Mouse (Mus musculus): ENCODE results near the gene Tex30.
A peak's percentile ranks its signal among the peaks of the same experiment; 100 is the strongest.
"Not testable (repeated sequence)": the region's sequence is repeated elsewhere in the genome, so short reads cannot be mapped to it uniquely, and the experiment has no call there.

Tex30 gene

DNA sequence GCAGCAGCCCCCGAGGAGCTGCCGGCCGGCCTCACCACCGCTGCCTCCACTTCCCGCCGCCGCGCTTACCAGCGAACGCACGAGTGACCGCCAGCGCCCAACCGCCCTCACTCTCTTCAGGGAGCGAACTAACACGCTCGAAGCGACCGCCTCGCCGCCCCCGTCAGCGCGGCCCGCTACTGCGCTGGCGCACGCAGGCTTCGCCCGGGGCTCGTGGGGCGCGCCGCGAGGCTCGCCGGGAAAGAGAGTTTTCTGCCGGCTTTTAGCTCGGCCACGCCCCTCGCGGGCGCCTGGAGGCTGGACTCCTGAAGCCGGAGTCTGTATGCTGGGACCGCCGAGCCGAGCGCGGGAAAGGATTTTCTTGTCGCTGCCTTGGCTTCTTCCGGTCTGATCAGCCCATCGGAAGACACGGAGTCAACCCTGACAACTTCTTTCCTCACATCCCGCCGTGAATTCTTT, at the start of gene Tex30:
Gene Tex30 (minus strand): TSS at position 183 of the 459 bp plus-strand sequence.
- DNase-seq (ENCODE audit: low spot score in 2 of 2) = peak; percentile 88 to 91

DNA sequence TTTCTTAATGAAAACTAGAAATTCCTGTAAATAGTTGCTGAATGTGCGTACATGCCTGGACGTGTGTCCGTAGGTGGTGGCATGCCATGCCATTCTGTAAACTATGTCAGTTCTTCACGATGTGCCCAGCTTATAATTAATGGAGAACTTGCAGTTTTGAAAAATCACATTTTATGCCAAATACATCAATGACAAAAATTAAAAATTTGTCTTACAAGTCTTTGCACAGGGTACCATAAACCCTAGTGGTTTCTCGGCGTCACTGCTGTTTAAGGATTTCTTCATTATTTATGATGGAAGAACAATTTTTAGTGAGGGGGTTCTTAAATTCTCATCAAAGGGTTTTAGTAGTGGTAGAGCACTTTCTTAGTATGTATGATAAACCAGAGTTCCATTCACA, 46.5 kb upstream of the Tex30 start:
- no peak for DNase-seq (ENCODE audit: low spot score in 2 of 2)

DNA sequence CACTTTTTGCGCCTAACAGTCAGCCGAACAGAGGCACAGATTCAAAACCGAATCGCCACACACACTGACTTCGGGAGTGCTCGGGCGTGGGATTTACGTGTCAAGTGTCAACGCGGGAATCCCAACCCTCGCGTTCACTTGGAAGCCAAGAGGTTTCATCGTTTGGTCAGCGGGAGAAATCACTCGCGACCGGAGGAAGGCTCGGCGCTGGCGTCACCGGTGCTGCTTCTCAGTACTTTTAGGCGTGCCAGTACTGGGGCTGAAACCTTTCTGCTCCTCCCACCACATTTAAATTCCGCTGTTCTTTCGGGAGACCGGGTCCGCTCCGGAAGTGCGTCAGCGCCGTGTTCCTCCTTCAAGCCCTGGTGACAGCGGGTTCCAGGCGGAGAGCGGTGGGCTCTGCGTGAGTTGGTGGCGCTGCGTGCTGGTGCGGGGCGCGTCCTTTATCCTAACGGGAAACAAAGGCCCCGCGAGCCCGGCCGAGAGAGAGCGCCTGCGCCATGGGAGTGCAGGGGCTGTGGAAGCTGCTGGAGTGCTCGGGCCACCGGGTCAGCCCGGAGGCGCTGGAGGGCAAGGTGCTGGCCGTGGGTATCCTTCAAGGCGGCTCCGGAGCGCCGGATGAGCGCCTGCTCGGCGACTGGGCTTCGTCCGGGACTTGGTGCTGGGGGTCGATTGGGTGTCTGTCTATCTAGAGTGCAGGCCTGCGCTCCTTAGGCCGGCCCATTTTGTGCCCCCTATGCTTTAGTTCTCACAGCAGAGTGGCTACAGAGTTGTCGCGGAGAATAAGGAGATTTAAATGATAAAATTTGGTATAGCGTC, 45.5 kb upstream of the Tex30 start, which contains the start of gene Ercc5:
Gene Ercc5 (plus strand): TSS at position 182 of the 819 bp plus-strand sequence.
- DNase-seq (ENCODE audit: low spot score in 2 of 2) = peak; percentile 74 to 75

DNA sequence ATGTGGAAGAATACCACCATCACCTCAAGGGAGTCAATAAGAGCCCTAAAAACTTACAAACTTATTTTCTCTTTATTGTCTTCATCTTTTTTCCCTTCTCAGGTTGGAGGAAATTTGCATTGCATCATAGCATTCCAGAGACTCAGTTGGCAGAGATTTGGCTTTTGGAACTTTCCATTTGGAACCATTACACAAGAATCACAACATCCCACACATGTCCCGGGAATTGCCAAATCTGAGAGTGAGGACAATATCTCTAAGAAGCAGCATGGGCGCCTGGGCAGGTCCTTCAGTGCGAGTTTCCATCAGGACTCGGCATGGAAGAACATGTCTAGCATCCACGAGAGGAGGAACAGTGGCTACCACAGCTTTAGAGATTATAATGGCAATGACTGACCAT, 40.5 kb upstream of the Tex30 start:
- DNase-seq (ENCODE audit: low spot score in 2 of 2) = no peak

DNA sequence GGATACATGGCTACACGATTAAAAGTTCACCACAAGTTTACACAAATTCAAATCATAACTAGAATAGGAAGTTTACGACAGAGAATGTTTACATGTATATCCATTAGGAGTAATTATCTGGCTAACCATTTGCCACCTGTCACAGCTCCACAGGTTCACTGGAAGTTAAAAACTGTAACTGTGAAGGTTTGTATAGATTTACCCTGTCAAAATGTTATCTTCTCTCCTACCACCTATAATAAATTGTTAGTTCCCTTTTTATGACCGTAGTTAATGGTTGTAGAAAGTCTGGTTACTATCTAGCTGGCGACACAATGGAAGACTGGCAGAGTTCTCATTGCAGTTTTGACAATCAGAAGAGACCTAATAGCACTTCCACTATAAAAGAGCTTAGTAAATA, 38.0 kb upstream of the Tex30 start:
- DNase-seq (ENCODE audit: low spot score in 2 of 2) = no peak

DNA sequence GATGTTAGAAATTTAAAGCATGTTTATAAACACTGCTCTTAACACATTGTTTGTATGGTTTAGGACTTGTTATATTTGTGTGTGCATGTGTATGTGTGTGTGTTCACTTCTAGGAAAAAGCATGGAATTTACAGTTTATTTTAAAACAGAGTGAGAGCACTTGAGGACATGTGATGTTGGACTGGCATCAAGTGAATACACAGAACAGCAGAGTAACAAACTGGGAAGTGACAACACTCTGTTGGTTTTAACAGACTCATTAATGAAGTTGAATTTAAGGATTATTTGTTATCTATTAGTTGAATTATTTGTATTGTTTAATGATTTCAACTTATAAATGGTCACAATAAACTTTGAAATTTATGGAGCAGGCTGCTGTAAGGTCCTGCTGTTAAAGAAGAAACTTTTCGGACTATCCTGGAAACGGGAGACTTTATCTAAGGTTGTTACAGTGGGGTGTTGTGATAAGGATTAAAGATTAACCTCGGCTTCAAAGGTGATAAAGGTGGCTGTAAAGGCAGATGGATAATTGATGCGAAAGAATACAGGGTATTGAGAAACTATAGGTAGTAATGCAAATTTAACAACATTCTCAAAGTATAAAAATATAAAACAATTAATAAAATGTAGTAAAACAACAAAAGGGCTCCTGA, 27.8 kb upstream of the Tex30 start:
- DNase-seq (ENCODE audit: low spot score in 2 of 2) = no peak

DNA sequence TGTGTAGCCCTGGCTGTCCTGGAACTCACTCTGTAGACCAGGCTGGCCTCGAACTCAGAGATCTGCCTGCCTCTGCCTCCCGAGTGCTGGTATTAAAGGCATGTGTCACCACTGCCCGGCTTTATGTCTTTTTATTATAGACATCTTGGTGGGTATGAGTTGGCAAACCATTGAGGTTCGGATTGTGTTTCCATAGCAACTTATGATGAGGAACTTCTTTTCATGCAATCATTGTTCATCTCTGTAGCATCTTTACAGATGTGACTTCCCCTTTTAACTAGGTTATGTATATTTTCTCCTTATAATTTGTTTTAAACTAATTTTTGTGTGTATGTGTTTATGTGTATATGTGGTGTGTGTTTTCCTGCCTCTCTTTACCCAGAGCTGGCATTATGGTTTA, 23.3 kb upstream of the Tex30 start:
- no peak for DNase-seq (ENCODE audit: low spot score in 2 of 2)

DNA sequence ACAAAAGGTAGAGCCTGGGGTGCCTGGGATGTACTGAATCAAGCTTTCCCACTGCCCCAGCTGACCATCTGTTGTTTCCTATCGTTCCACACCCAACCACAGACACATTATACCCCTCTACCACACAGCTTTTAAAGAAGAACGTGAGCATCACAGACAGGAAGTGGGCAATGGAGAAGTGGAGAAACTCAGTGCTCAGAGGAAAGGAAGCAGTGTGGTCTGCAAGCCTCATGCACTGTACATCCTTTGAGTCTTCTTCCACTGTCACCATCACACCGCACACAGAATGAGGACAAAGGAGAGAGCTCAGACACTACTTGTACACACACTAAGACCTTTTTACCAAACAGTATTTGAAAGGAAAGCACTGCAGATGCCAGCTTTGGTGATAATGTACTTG, 20.0 kb upstream of the Tex30 start:
- peak; percentile 11 to 29 for DNase-seq (ENCODE audit: low spot score in 2 of 2)

DNA sequence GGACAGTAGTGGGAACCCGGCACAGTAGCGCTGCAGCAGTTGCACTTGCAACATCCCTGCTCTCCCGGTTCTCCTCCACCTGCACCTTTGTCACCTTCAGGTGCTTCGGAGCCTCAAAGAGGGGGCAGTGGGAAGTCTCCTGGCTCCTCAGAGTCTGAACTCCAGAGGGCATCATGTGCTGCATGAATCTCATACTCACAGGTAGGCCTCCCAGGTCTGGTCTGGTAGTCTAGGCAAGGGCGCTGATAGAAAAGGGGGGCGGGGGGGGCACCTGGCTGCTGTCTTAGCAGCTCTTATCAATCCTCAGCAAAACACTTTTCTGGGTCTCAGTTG, 17.8 kb upstream of the Tex30 start:
- DNase-seq (ENCODE audit: low spot score in 2 of 2) = no peak

DNA sequence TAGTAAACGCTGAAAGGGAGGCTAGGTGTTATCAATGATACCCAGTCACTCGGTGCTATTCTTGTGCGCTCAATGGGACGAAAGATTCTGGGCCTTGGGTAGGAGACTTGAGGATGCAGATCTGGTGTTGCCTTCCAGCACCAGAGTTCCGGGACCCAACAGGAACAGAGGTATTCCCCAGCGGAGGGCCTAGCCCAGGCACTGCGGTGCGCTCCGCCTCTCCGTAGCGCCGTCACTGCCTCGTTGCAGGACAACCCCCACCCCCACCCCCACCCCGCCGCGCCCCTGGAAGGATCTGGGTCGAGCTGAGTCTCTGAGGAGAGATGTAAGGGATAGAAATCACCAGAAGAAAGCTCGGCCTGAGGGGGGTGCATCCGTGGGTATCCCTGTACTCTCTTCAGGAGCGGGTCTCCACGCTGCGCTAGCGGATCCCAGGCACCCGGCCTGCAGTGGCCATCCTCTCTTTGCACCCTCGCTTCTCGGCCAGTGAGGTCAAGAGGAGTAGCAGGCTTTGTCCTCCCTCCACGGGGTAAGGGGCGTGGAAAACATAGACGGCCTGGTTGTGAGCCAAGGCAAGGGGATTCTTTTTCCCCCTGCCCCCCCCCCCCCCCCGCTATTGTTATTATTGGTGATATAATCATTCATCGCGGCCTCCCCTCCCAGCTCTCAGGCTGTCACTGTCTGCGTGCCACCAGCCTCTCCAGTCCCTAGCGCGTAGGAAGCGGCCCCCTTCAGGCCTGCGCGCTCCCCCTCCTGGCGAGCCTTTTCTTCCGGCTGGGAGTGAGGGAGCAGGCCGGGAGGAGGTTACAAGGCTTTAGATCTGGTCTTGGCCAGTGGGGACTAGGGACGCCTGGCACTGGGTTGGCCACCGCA, 17.2 kb upstream of the Tex30 start:
- peak; percentile 65 to 71 for DNase-seq (ENCODE audit: low spot score in 2 of 2)

DNA sequence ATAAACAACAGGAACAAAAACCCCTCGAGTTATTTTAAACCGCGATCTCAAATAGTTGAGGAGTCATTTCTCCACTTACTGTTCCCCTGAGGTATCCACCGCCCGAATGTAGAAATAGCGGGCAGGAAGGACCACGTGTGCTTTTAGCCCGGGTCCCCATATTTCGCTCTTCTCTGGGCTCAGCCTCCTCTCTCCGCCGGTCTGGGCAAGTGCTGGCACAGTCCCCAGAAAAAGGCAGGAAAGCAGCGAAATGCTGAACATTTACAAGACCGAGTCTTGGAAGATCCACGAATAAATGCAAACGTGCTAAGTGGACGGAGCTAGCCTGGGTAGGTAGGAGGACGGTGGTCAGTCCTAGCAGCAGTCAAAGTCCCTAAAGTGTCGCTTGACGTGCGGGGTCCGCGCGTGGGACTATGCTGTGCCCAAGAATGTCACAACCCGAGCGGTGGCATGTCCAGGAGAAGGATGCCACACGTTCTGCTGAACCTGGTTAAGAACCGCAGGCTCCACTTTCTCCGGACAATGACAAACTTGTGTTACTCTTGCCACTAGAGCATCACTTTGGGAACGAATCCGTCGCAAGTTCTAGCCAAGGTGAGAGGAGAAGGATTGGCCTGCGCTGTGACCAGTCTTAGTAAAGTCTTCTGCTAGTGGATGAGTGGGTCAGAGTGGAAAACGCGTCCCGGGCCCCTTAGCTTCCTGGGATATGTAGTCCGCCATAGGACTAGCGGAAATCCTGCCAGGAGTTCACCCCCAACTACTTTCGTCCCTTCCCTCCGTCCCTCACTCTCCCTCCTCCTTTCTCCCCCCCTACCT, 16.2 kb upstream of the Tex30 start, which contains the start of the genes Kdelc1 and Bivm:
Gene Kdelc1 (minus strand): TSS at position 570 of the 816 bp plus-strand sequence.
Gene Bivm (plus strand): TSS at position 719 of the 816 bp plus-strand sequence.
- peak; percentile 61 to 68 for DNase-seq (ENCODE audit: low spot score in 2 of 2)

DNA sequence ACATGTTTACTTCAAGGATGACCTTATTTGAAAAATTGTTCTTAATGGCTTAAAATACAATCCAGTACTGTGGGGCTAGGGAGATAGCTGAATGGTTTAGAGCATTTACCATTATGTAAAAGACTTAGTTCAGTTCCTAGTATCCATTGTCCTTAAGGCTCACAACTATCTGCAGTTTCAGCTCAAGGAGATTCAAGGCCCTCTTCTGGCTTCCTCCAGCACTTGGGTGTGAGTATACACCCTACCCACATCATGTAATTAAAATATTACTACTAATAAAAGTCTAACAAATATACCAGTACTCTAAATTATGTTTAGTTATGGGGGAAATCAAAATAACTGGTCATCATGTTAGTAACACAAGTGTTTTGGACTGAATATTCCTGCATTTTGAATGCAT, 15.3 kb upstream of the Tex30 start:
- no peak for DNase-seq (ENCODE audit: low spot score in 2 of 2)

DNA sequence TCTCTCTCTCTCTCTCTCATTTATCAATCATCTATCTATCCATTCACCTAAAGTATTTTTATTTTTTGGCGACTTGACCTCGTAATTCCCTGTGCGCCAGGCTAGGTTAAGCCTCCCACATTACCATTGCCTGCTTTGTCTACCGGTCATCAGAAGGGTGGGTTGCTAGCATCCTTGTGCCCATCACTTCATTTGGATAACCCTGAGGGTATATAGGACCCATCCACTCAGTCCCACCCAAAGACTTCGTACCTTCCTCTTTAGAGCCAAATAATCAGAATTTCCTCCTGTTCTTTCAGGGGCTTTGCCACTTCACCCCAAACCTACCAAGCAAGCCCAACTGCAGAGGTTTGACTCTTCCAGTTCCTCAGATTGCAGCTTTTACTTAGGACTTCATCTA, 698 bp upstream of the Tex30 start:
- peak in 1 of 2 experiments; percentile 9 for DNase-seq (ENCODE audit: low spot score in 2 of 2)

DNA sequence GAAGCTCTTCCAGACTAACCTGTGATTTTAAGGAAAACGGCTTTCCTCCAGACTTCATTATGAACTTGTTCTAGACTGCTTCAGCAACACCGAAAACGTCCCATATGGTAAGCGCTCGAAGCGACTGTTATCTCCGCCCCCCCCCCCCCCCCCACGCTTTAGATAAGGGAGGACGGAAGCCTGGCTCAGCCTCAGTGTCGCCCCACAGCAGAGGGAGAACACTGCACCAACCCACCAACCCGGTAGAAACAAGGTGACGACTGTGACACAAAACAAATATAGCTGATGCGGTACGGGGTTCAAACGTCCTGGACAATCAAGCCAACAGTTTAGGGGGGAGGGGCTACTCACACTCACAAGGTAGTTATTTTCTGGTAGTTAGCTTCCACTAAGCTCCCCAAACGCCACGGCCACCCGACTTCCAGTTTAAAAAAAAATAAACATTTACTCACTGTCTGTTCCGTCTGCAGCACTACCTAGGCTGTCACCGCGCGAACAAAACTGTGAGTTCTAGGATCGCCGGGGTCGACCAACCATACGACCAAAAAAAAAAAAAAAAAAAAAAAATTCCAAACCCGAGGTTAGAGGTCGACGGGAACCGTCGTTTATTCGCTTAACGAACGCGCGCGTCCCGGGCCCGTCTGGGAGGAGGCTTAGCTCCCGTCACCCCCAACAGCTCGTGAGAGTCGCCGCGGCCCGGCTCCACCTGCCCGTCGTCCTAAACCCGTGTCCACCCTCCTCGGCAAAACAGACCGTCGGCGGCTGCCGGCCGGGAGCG, 604 bp downstream of the Tex30 start:
- peak; percentile 41 to 49 for DNase-seq (ENCODE audit: low spot score in 2 of 2)

DNA sequence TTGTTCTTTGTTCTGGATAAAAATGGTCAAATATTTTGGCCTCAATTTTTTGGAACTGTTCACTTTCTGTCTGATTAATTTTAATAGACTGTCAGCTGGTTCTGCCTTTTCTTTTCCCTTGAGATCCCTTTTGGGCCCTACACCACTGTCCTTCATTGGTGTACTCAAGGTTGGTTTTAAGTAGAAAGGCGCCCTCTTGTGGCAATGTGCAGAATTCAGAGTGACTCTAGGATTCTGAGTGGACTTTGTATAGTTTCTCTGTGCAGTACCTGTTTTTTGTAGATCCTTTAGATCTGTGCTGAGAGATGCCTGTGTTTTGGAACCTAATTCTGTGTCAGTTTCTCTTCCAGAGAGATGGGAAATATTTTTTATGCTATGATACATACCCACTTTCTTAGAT, 37.6 kb downstream of the Tex30 start:
- peak; percentile 36 to 63 for DNase-seq (ENCODE audit: low spot score in 2 of 2)

DNA sequence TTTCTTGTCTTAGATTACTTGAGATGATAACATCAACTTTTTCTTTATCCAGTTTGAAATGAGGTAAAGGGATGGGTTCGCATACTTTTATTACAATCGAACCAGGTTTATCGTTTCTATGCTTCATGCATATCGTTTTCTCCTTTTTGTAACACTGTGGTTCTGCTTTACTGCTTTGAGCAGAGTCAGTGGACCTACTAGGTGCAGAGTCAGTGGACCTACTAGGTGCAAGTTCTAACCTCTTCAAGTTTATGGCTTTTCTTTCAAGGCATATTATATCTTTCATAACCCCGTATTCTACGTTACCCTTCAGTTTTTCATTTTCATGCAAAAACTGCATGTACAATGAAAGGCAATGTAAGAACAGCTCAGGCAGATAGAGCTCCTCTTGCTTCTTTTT, 38.8 kb downstream of the Tex30 start:
- no peak for DNase-seq (ENCODE audit: low spot score in 2 of 2)

DNA sequence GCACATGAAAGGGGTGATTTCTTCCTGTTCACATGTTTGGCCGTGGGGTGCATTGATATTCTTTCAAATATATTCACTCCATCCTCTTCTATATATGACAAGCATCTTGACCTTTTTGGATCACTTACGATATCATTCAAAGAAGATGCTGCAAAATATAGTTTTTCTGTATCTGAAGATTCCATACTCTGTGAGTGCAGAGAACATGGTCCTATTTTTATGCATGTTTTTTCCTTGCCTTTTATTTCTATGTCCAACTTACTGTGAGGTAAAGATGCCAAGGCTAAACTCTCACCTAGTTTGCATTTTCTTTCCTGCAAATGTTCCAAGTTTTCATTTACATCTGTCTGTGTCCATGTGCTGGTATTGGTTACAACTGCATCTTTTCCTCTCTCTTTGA, 40.4 kb downstream of the Tex30 start, which contains the start of gene Gm8251:
Gene Gm8251 (minus strand): TSS at position 101 of the 400 bp plus-strand sequence.
- DNase-seq (ENCODE audit: low spot score in 2 of 2) = no peak

DNA sequence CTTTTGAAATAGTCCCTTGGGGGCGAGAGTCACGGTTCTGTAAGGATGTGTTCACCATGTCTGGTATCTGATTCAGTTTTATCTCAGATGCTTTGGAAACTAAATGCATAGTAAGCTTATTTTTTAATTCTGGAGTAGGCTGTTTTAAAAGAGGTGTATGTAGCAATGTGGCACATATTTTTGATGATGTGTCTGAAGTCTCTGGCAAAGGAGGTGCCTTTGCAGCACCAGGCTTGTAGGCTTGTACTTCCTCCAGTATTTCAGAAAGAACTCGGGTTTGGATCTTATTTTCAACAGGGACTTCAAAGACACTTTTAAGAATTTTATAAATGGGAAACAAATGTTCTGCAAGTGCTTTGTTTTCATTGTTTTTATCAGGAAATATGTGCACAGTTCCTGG, 44.4 kb downstream of the Tex30 start:
- no peak for DNase-seq (ENCODE audit: low spot score in 2 of 2)

DNA sequence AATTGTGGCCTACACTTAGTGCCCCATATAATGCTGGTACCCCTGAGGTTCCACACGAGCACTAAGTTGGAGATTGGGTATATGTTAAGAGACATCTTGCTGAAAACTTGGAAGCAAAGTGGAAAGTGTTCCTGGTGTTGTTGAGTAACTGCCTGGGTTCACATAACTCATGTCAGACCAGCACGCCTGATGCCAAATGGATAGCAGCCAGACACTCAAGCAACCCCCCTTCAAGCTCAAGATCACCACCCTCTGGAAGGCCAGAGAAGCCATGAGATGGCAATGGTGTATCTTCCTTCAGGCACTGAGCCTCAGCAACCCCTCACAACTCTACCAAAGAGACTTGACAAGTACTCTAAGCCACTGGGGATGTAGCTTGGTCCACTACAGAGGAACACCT, 55.7 kb downstream of the Tex30 start:
- DNase-seq (ENCODE audit: low spot score in 2 of 2) = no peak

DNA sequence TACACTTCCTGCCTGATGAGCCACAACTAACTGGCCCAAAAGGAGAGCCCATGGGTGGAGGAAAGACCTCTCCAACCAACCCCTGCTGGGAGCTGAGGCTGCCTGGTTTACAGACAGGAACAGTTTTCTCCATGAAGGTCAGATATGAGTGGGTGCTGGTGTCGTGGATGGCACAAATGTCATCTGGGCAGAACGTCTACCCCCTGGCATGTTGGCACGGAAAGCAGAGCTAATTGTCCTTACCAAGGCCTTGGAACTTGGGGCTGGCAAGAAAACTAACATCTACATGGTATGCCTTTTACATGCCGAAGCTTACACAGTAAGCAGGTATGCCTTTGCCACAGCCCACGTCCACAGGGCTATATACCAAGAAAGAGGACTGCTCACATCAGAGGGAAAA, 56.6 kb downstream of the Tex30 start:
- not testable (repeated sequence) for DNase-seq (ENCODE audit: low spot score in 2 of 2)

Data from thymus, postnatal 10 days (tissue).